Mouse (Mus musculus) thymus, adult 2 months (tissue): ENCODE results near the gene Tfcp2. TPM values are rescaled to one million over a fixed set of nuclear protein-coding genes. Genes with fewer than 3 reads are reported as not detected.
A peak's percentile ranks its signal among the peaks of the same experiment; 100 is the strongest.

Experiments used
- DNase-seq: peaks from one replicate; pipeline ENCODE4 v3.0.0; 2021
- H3K27ac ChIP-seq: fragments of 200-500 bp; 2 replicates; pipeline ENCODE4 v1.5.1; 2012; ENCODE audit warnings: low read length, control low read depth; ENCODE audit not compliant: control insufficient read depth, insufficient read depth
- H3K27me3 ChIP-seq: fragments of 200-500 bp; 2 replicates; pipeline ENCODE4 v1.6.1; 2012; ENCODE audit warnings: mild to moderate bottlenecking, low read length, moderate library complexity, mixed read lengths; ENCODE audit not compliant: control insufficient read depth, insufficient read depth
- H3K36me3 ChIP-seq: fragments of 200-500 bp; 2 replicates; pipeline ENCODE4 v1.6.1; 2012; ENCODE audit warnings: mild to moderate bottlenecking, low read length, moderate library complexity; ENCODE audit not compliant: control insufficient read depth, insufficient read depth
- H3K4me1 ChIP-seq: fragments of 200-500 bp; replicated peaks from 2 replicates; pipeline ENCODE4 v1.6.1; 2012; ENCODE audit warnings: low read length; ENCODE audit not compliant: control insufficient read depth, insufficient read depth
- H3K4me3 ChIP-seq: fragments of 200-500 bp; 2 replicates; pipeline ENCODE4 v1.5.1; 2012; ENCODE audit warnings: mild to moderate bottlenecking, low read length, control low read depth, moderate library complexity; ENCODE audit not compliant: control insufficient read depth, insufficient read depth
- CTCF ChIP-seq: fragments of 200-500 bp; IDR thresholded peaks from 2 replicates; pipeline ENCODE4 v1.5.1; 2012; ENCODE audit warnings: mild to moderate bottlenecking, control low read depth, low read length, moderate library complexity, borderline replicate concordance; ENCODE audit not compliant: control insufficient read depth, poor library complexity, insufficient read depth; ENCODE audit errors: extremely low read depth
- POLR2A ChIP-seq: fragments of 200-500 bp; IDR thresholded peaks from 2 replicates; pipeline ENCODE4 v1.6.1; 2012; ENCODE audit warnings: mild to moderate bottlenecking, low read length, control low read depth, moderate library complexity; ENCODE audit not compliant: control insufficient read depth, poor library complexity, insufficient read depth; ENCODE audit errors: extremely low read depth
- WGBS: fragments of 180-500 bp; shearing (Covaris S2); methylation state at CpG from one replicate; pipeline ENCODE4 v1.1.7; 2018; 5-methylcytosine and 5-hydroxymethylcytosine counted together
- polyA plus RNA-seq: library from polyadenylated mRNA; depleted of rRNA; stranded (reverse); fragments of >200 nt; gene quantifications from 2 replicates; pipeline ENCODE4 v1.2.3, GENCODE M21; 2012

Gene Tfcp2
- polyA plus RNA-seq, 1 experiment, result 8.2 TPM

GRCm38 (mm10) chr15:100461646-100462045 lies 90.2 kb downstream of the Tfcp2 start:
- no peak overlapping the region for H3K27ac ChIP-seq
- no peak for TF ChIP-seq POLR2A
- no peak for TF ChIP-seq CTCF
- no peak for DNase-seq
- H3K27me3 ChIP-seq, result no peaks in the 10 kb centered on the region
- 43% methylated on average over 9 of the region's 9 CpGs for WGBS
- no peak overlapping the region for H3K4me3 ChIP-seq
- H3K36me3 ChIP-seq, result no peaks in the 10 kb centered on the region
- H3K4me1 ChIP-seq, result peaks cover 16% of the 10 kb centered on the region

GRCm38 (mm10) chr15:100460942-100461341 lies 90.9 kb downstream of the Tfcp2 start:
- peak; percentile 54 for DNase-seq
- 8% methylated on average over 12 of the region's 12 CpGs for WGBS
- no peak for TF ChIP-seq CTCF
- no peak for TF ChIP-seq POLR2A
- Histone ChIP-seq H3K27me3 (no peaks in the 10 kb centered on the region), H3K36me3 (no peaks in the 10 kb centered on the region), H3K4me3 (no peak overlapping the region), H3K27ac (no peak overlapping the region), H3K4me1 (peaks cover 16% of the 10 kb centered on the region)

GRCm38 (mm10) chr15:100458055-100458454 lies 93.8 kb downstream of the Tfcp2 start:
- H3K4me1 ChIP-seq, result peaks cover 16% of the 10 kb centered on the region
- DNase-seq, result peak; percentile 60
- H3K27me3 ChIP-seq, result no peaks in the 10 kb centered on the region
- WGBS, result 35% methylated on average over 10 of the region's 10 CpGs
- no peak for TF ChIP-seq POLR2A
- TF ChIP-seq CTCF, result no peak
- H3K36me3 ChIP-seq, result no peaks in the 10 kb centered on the region
- no peak overlapping the region for H3K4me3 ChIP-seq
- no peak overlapping the region for H3K27ac ChIP-seq

- Histone ChIP-seq H3K4me3 (no peak overlapping the region), H3K27ac (no peak overlapping the region), H3K4me1 (peaks cover 16% of the 10 kb centered on the region), H3K27me3 (no peaks in the 10 kb centered on the region), H3K36me3 (no peaks in the 10 kb centered on the region)
- no peak for TF ChIP-seq POLR2A
- peak; percentile 94 for TF ChIP-seq CTCF
- WGBS, result 5% methylated on average over 17 of the region's 17 CpGs
- DNase-seq, result peak; percentile 76
Observed at GRCm38 (mm10) chr15:100457340-100457739, 94.5 kb downstream of the Tfcp2 start.

GRCm38 (mm10) chr15:100456356-100456991 lies 95.3 kb downstream of the Tfcp2 start:
- TF ChIP-seq CTCF, result no peak
- TF ChIP-seq POLR2A, result no peak
- no peak for DNase-seq
- Histone ChIP-seq H3K4me1 (peaks cover 12% of the 10 kb centered on the region), H3K36me3 (no peaks in the 10 kb centered on the region), H3K27ac (no peak overlapping the region), H3K27me3 (no peaks in the 10 kb centered on the region), H3K4me3 (no peak overlapping the region)
- WGBS, result 91% methylated on average over 7 of the region's 7 CpGs

GRCm38 (mm10) chr15:100452486-100452885 lies 99.3 kb downstream of the Tfcp2 start:
- DNase-seq, result no peak
- no peak overlapping the region for H3K27ac ChIP-seq
- no peaks in the 10 kb centered on the region for H3K36me3 ChIP-seq
- TF ChIP-seq CTCF (no peak), POLR2A (no peak)
- no peak overlapping the region for H3K4me3 ChIP-seq
- 89% methylated on average over 11 of the region's 11 CpGs for WGBS
- no peaks in the 10 kb centered on the region for H3K27me3 ChIP-seq
- H3K4me1 ChIP-seq, result no peaks in the 10 kb centered on the region

- no peaks in the 10 kb centered on the region for H3K27me3 ChIP-seq
- H3K27ac ChIP-seq, result no peak overlapping the region
- WGBS, result 91% methylated on average over 16 of the region's 16 CpGs
- H3K4me3 ChIP-seq, result no peak overlapping the region
- no peak for DNase-seq
- no peaks in the 10 kb centered on the region for H3K4me1 ChIP-seq
- H3K36me3 ChIP-seq, result no peaks in the 10 kb centered on the region
- TF ChIP-seq CTCF (no peak), POLR2A (no peak)
Observed at GRCm38 (mm10) chr15:100451245-100451644, 100.6 kb downstream of the Tfcp2 start.
